Mouse (Mus musculus) embryonic facial prominence, embryonic 10.5 days (tissue): Measurements from ENCODE around the gene Cirbp. TPM values are rescaled to one million over a fixed set of nuclear protein-coding genes. Genes with fewer than 3 reads are reported as not detected.
A peak's percentile ranks its signal among the peaks of the same experiment; 100 is the strongest.

Experiments used
- DNase-seq: peaks from one replicate; pipeline ENCODE4 v3.0.0-alpha.2; 2017; ENCODE audit warnings: low spot score
- H3K27ac ChIP-seq: fragments of 300-500 bp; sonication (generic); replicated peaks from 2 replicates; pipeline ENCODE4 v1.5.1; 2016; ENCODE audit warnings: mild to moderate bottlenecking
- H3K27me3 ChIP-seq: fragments of 300-500 bp; sonication (generic); replicated peaks from 2 replicates; pipeline ENCODE4 v1.6.1; 2016; ENCODE audit warnings: low read depth, mild to moderate bottlenecking; ENCODE audit not compliant: poor library complexity, severe bottlenecking
- H3K36me3 ChIP-seq: fragments of 300-500 bp; sonication (generic); replicated peaks from 2 replicates; pipeline ENCODE4 v1.6.1; 2016; ENCODE audit warnings: mild to moderate bottlenecking, moderate library complexity
- H3K4me1 ChIP-seq: fragments of 300-500 bp; sonication (generic); 2 replicates; pipeline ENCODE4 v1.6.1; 2016
- H3K4me3 ChIP-seq: fragments of 300-500 bp; sonication (generic); 2 replicates; pipeline ENCODE4 v1.5.1; 2016; ENCODE audit warnings: mild to moderate bottlenecking, moderate library complexity
- H3K9me3 ChIP-seq: fragments of 300-500 bp; sonication (generic); 2 replicates; pipeline ENCODE4 v1.6.1; 2016; ENCODE audit warnings: mild to moderate bottlenecking
- WGBS: fragments of 180-500 bp; shearing (Covaris S2); methylation state at CpG from one replicate; pipeline ENCODE4 v1.1.7; 2016; 5-methylcytosine and 5-hydroxymethylcytosine counted together
- polyA plus RNA-seq: library from polyadenylated mRNA; unstranded; fragments of >200 nt; fragmentation: Nextera tagmentation; extraction: Ambion mirVana; gene quantifications from 2 replicates; pipeline ENCODE4 v1.2.1, GENCODE M21; 2016

Cirbp gene
- polyA plus RNA-seq, 1 experiment from 2014 or later: 110 TPM

DNA sequence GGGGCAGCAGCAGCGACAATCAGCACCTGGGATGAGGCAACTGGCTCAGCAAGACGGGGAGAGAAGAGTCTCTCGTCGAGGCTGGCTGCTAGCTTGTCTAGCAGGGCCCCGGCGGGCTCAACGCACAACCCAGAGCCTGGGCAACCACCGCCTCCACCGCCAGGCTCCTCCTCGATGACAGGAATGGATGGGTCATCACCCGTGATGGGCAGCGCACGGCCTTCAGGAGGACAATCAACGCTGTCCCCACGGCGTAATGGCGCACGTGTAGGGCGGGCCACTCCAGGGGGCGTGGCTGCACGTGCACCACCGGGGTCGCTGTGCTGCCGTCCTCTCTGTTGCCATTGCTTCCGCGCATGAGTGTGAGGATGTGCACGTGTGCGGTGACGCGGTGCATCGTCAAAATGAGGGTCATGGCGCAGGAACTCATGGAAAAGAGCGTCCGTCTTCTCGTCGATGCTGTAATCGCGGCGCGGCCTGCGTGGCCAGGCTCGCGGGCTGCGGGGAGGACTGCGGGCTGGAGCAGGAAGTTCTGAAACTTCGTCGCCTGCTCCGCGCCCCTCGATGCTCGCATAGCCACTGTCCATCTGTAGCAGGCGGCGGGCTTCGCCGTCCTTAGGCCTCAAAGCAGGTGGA, 34.4 kb upstream of the Cirbp start:
- H3K4me1 ChIP-seq: peaks cover 36% of the 10 kb centered on the region
- 12% methylated on average over 55 of the region's 55 CpGs for WGBS
- H3K27ac ChIP-seq: peak overlapping the region; percentile 48; the same call in 1 of the 2 replicates
- H3K27me3 ChIP-seq: peaks cover 57% of the 10 kb centered on the region
- peaks cover 100% of the 10 kb centered on the region for H3K36me3 ChIP-seq
- no peaks in the 10 kb centered on the region for H3K9me3 ChIP-seq
- peak; percentile 80 for DNase-seq
- peak overlapping the region; percentile 47 for H3K4me3 ChIP-seq

DNA sequence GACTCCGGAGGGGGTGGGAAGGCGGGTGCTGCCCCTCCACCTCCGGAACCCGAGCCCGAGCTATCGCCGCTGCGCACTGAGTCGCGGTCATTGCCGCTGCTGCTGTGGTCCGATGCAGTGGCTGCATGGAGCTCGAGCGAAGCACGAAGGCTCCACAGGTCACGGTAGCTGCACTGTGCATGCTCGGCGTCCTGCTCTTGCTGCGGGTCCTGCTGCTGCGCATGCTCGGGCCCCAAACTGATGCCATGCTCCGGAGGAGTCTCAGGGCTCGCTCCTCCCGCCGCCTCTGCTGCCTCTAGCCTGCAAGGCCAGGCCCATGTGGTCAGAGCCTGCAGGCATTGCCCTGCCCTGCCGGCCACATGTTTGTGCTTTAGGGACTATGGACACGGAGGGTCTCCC, 33.8 kb upstream of the Cirbp start:
- WGBS: 28% methylated on average over 27 of the region's 27 CpGs

DNA sequence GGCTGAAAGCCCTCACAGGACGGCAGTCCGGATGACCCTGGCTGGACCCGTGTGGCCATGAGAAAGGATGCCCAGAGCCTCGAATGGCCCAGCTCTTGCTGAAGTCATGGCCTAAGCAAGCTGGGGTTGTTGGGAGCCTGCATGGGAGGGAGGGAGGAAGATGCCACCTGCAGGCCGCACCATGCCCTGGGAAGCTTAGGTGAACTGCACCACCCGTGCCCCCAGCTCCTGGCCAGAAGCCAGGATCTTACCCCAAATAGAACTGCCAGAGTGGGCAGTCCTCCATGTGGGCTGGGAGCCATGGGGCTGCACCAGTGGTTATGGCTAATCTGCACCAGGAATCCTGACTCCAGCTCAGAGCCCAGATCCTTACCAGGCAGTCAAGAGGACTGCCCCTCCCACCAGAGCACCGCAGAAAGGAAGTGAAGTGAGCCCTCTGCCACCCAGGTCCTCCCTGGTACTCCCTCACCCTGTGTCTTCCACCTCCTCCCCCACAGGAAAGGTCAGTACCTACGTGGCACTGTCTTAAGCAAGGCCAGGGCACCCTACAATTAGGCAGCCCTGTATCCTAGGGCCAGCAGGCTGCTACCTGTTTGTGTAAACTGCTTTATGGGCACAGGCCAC, 32.4 kb upstream of the Cirbp start:
- Histone ChIP-seq H3K27me3 (peaks cover 76% of the 10 kb centered on the region), H3K36me3 (peaks cover 82% of the 10 kb centered on the region), H3K4me1 (peaks cover 55% of the 10 kb centered on the region), H3K9me3 (no peaks in the 10 kb centered on the region), H3K27ac (no peak overlapping the region; the same call in 1 of the 2 replicates), H3K4me3 (peak overlapping the region; percentile 47; the same call in 1 of the 2 replicates)
- 82% methylated on average over 8 of the region's 8 CpGs for WGBS
- no peak for DNase-seq

More for the DNA sequence above, 33.8 kb upstream of the Cirbp start:
- Histone ChIP-seq H3K27me3 (peaks cover 62% of the 10 kb centered on the region), H3K4me1 (peaks cover 41% of the 10 kb centered on the region), H3K9me3 (no peaks in the 10 kb centered on the region), H3K4me3 (peak overlapping the region; percentile 47), H3K36me3 (peaks cover 96% of the 10 kb centered on the region), H3K27ac (peak overlapping the region; percentile 48; the same call in 1 of the 2 replicates)
- DNase-seq: peak; percentile 56

DNA sequence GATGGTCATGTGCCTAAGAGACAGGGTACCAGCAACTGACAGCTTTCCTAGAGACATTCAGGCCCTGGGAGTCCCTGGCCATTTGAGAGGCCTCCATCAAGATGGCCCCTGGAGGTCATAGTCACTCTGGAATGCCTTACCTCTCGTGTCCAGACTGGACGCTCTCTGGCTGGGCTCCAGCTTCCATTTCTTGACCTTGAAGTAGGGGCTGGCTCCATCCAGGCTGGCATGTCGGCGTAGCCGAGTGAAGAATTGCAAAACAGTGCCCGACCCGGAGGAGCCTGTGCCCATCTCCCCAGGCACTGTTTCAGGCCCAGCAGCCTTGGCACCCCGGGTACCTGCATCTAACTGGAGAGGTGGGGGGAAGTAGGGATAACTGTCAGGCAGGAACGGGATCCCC, 31.4 kb upstream of the Cirbp start:
- Histone ChIP-seq H3K4me3 (no peak overlapping the region), H3K27ac (no peak overlapping the region), H3K4me1 (peaks cover 65% of the 10 kb centered on the region), H3K36me3 (peaks cover 71% of the 10 kb centered on the region), H3K9me3 (no peaks in the 10 kb centered on the region), H3K27me3 (peaks cover 77% of the 10 kb centered on the region)
- WGBS: 90% methylated on average over 9 of the region's 9 CpGs
- DNase-seq: no peak

DNA sequence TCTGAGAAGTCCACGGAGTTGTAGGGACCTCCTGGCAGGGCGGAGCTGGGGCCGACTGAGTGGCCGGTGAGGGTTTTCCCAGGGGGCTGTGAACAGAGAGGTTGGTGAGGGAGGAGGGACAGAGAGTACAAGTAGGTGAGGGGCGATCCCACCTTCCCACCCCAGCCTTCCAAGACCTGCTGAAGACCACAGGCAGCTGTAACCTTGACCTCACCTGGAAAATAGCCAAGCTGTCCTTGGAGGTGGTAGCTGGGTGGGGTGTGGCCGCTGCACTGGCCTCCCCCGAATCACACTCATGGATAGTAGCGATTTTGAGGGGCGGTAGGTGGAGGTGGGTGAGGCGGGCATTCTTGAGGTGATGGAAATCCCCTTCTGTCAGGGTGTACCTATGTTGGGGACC, 30.6 kb upstream of the Cirbp start:
- Histone ChIP-seq H3K27ac (no peak overlapping the region), H3K9me3 (no peaks in the 10 kb centered on the region), H3K27me3 (peaks cover 80% of the 10 kb centered on the region), H3K4me3 (peak overlapping the region; percentile 21; the same call in 1 of the 2 replicates), H3K36me3 (peaks cover 64% of the 10 kb centered on the region), H3K4me1 (peaks cover 65% of the 10 kb centered on the region)
- 90% methylated on average over 10 of the region's 10 CpGs for WGBS
- no peak for DNase-seq

DNA sequence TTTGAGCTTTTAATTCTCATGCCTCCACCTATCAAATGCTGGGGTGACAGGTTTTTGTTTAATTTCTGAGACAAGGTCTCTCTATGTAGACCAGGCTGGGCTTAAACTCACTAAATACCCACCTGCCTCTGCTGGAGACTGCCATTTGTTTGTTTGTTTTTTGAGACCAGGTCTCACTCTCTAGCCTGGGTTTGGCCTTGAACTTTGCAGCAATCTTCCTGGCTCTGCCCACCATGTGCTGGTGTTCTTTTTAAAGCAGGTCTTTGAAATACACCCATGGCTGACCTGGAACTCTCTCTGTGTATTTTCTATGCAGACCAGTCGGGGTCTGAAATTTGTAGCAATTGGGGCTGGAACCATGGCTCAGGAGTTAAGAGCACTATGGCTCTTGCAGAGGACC, 30.1 kb upstream of the Cirbp start:
- 80% methylated on average over 1 of the region's 1 CpGs for WGBS
- H3K27me3 ChIP-seq: peaks cover 82% of the 10 kb centered on the region

DNA sequence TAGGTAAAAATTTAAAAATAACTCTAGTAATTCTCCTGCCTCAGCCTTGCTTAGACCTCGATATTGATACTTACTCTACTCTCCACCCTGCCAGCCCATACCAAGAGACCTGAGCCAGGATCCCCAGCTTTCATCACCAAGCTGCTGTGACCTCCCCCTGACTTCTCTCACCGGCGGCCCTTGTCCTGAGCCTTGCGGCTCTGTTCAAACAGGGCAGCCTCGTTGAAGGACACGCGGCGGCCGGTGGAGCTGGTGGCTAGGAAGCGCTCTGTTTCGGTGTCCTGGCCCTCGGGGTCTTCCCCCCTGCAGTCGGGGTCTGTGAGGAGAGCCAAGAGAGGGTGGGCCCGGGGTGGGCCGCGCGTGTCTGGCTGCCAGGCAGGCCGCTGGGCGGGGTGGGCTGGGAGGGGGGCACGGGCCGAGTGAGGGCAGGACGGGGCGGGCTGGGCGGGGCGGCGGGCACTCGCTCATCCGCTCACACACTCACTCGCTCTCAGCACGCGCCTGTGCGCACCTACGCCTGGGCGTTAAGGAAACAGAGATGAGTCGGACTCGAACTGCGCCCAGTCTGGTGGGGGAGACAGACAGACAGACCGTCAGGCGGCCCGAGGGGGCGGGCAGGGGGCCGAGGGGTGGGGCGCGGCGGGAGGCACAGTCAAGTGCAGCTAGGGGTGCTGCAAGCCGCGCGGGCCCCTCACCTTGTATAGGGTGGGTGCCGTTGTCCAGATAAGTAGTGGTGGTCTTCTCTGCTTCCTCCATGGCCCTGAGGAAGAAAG, 29.4 kb upstream of the Cirbp start:
- Histone ChIP-seq H3K9me3 (no peaks in the 10 kb centered on the region), H3K4me3 (peak overlapping the region; percentile 76), H3K4me1 (peaks cover 66% of the 10 kb centered on the region), H3K27ac (peak overlapping the region; percentile 87; the same call in 1 of the 2 replicates), H3K36me3 (peaks cover 52% of the 10 kb centered on the region), H3K27me3 (peaks cover 77% of the 10 kb centered on the region)
- DNase-seq: no peak
- 13% methylated on average over 49 of the region's 49 CpGs for whole genome bisulfite sequencing

More for the DNA sequence above, 30.1 kb upstream of the Cirbp start:
- H3K4me3 ChIP-seq: no peak overlapping the region
- H3K27ac ChIP-seq: no peak overlapping the region
- no peak for DNase-seq
- H3K4me1 ChIP-seq: peaks cover 66% of the 10 kb centered on the region
- H3K36me3 ChIP-seq: peaks cover 59% of the 10 kb centered on the region
- H3K9me3 ChIP-seq: no peaks in the 10 kb centered on the region

DNA sequence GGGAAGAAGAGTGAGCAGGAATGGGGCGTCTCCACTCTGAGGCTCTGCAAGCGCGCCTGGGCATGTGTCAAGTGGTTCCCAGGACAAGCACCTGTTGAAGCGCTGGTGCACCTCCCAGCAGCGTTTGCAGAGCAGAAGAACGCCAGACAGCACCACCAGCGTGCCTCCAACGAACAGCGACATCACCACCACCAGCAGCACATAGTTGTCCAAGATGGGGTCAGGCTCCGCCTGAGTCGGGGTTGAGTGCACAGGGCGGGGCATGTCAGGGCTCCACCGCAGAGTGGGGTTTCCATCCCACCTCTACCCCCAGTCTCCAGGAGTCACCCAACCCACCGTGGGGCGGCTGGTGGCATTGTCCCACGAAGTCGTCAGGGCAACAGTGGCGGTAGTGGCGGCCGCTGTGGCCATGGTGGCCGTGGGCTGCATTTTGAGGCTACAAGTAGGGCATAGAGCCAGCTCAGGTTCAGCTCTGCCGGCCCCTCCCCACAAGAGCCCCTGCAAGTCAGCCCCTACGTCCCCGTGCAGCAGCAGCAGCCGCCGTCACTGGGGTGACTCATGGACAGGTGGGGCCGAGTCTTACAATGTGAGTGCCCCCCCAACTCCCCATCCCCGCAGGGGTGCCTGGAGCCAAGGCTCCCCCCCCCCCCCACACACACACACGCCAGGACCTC, 28.7 kb upstream of the Cirbp start:
- peaks cover 65% of the 10 kb centered on the region for H3K4me1 ChIP-seq
- DNase-seq: no peak
- peaks cover 70% of the 10 kb centered on the region for H3K27me3 ChIP-seq
- peak overlapping the region; percentile 87 for H3K27ac ChIP-seq
- peaks cover 45% of the 10 kb centered on the region for H3K36me3 ChIP-seq
- 4% methylated on average over 29 of the region's 29 CpGs for WGBS
- H3K4me3 ChIP-seq: peak overlapping the region; percentile 76
- H3K9me3 ChIP-seq: no peaks in the 10 kb centered on the region

DNA sequence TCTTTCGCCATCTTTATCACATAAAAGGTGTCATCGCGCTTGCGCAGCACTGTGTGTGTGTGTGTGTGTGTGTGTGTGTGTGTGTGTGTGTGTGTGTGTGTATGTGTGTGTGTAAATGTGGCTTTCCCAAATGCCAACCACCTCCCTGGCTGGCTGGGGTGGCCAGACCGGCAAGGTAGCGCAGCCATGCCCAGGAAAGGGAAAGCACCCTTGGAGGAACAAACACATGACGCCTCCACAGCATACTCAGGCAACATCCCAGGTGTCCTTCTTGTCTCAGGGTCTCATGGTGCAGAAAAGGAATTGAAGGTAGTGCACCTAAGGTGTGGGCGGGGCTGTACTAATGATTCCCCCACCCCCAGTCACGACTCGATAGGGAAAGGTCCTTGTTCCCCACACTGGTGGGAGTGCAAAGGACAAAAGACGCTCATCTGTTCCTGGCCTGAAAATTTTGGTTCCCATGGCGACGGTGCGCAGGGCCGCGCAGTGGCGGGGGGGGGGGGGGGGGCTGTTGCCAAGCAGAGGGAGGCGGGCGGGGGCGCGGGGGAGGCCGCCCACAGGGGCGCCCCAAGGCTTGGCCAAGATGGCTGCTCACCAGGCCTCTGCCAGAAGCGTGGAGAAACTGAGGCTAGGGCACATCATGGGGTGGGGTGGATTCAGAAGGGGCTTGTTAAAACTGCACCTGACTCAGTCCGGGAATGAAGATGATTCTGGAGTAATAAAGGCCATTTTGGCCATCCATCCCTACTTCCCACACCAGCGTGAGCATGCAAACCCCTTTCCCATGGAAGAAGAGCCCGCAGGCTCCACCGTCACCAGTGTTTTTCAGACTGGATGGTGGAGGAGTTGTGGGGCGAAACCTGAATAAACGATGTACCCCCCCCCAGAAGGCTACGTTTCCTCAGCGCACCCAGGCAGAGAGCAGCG, 27.9 kb upstream of the Cirbp start:
- Histone ChIP-seq H3K4me1 (peaks cover 63% of the 10 kb centered on the region), H3K36me3 (peaks cover 37% of the 10 kb centered on the region), H3K9me3 (no peaks in the 10 kb centered on the region), H3K27me3 (peaks cover 63% of the 10 kb centered on the region), H3K4me3 (peak overlapping the region; percentile 76), H3K27ac (peak overlapping the region; percentile 87)
- no peak for DNase-seq
- WGBS: 4% methylated on average over 33 of the region's 33 CpGs

DNA sequence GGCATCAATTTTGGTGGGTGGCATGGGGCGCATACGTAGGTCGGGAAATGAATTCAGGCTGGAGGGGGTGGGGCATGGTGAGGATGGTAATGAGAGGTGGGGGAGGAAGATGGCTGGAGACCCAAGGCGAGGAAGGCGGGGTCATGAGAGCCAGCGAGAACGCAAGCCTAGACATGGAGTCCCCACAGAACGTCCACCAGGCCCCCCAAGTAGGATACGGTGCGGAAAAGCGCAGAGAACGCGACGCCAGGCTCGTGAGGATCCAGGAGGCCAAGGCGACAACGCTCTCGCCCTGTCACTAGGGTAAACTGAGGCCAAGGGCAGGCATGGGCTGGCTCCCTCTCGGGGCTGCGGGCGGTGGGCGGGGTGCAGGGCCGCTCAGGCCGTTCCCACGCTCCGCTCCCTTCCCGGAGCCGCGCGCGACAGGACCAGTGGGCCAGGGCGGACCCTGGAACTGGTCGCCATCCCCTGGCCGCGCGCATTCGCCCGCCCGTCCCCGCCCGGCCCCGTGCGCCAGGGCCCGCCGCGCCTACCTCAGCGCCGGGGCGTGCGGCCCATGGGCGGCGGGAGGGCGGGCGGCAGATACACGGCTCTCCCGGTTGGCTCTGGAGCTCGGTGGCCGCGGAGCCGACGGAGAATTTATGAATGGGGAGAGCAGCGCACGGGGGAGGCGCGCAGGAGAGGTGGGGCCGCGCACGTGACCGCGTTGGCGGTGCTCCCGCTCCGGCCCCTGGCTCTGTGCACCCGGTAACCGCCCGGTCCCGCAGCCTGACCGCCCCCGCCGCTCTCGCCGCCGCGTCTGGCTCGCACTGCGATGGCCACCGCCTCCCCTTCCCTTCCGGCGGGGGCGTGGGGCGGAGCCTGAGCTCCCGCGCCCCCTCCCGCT, 27.0 kb upstream of the Cirbp start, which contains the start of gene Atp5d:
Gene Atp5d, plus strand, starts transcription at position 80 of the 886 bp plus-strand sequence.
- WGBS: under 1% methylated on average over 94 of the region's 94 CpGs
- H3K27ac ChIP-seq: peak within 1 kb of the TSS; percentile 87
- peaks cover 33% of the 10 kb centered on the region for H3K36me3 ChIP-seq
- no peaks in the 10 kb centered on the region for H3K9me3 ChIP-seq
- peak within 1 kb of the TSS; percentile 76 for H3K4me3 ChIP-seq
- H3K27me3 ChIP-seq: peaks cover 55% of the 10 kb centered on the region
- peaks cover 67% of the 10 kb centered on the region for H3K4me1 ChIP-seq
- DNase-seq: peak; percentile 72

DNA sequence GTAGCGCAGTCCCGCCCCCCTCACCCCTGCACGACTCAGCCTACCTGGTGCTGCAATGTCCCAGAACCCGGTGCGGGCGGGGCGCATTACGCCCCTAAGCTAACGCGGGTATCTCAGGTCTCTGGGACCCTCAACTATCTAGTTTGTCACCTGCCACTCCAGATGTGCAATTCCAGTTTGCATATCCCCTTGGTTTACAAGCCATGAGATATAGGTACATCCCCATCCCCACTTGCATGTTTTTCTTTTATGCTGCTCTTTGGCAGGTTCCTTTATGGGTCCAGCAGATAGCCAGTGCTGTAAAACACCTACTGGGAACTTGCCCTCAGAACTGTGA, 26.4 kb upstream of the Cirbp start:
- peaks cover 33% of the 10 kb centered on the region for H3K36me3 ChIP-seq
- 1% methylated on average over 10 of the region's 10 CpGs for WGBS
- peak overlapping the region; percentile 76 for H3K4me3 ChIP-seq
- H3K27ac ChIP-seq: peak overlapping the region; percentile 87
- peaks cover 72% of the 10 kb centered on the region for H3K4me1 ChIP-seq
- H3K27me3 ChIP-seq: peaks cover 49% of the 10 kb centered on the region
- no peaks in the 10 kb centered on the region for H3K9me3 ChIP-seq
- DNase-seq: no peak
